Mouse (Mus musculus): ENCODE results near the gene Nell2. TPM values are rescaled to one million over a fixed set of nuclear protein-coding genes. Genes with fewer than 3 reads are reported as not detected.

The Nell2 gene
- total RNA-seq, 1 experiment from 2014 or later = not detected

GRCm38 (mm10) chr15:95370720-95371395, 157.5 kb downstream of the Nell2 start:
- no peak for ATAC-seq (replicated peaks; ENCODE audit: low read depth, poor library complexity, severe bottlenecking)

GRCm38 (mm10) chr15:95368185-95368584, 160.2 kb downstream of the Nell2 start:
- no peak for ATAC-seq (replicated peaks; ENCODE audit: low read depth, poor library complexity, severe bottlenecking)

GRCm38 (mm10) chr15:95366506-95366905, 161.9 kb downstream of the Nell2 start:
- no peak for ATAC-seq (replicated peaks; ENCODE audit: low read depth, poor library complexity, severe bottlenecking)

GRCm38 (mm10) chr15:95354806-95355205, 173.6 kb downstream of the Nell2 start:
- ATAC-seq (replicated peaks; ENCODE audit: low read depth, poor library complexity, severe bottlenecking) = no peak

GRCm38 (mm10) chr15:95334323-95335296, 193.7 kb downstream of the Nell2 start:
- ATAC-seq (replicated peaks; ENCODE audit: low read depth, poor library complexity, severe bottlenecking) = no peak

GRCm38 (mm10) chr15:95333229-95333628, 195.1 kb downstream of the Nell2 start:
- no peak for ATAC-seq (replicated peaks; ENCODE audit: low read depth, poor library complexity, severe bottlenecking)

- no peak for ATAC-seq (replicated peaks; ENCODE audit: low read depth, poor library complexity, severe bottlenecking)
Observed at GRCm38 (mm10) chr15:95330926-95331325, 197.4 kb downstream of the Nell2 start.

- no peak for ATAC-seq (replicated peaks; ENCODE audit: low read depth, poor library complexity, severe bottlenecking)
Observed at GRCm38 (mm10) chr15:95322744-95323143, 205.6 kb downstream of the Nell2 start.

- ATAC-seq (replicated peaks; ENCODE audit: low read depth, poor library complexity, severe bottlenecking) = no peak
Observed at GRCm38 (mm10) chr15:95316626-95317025, 211.7 kb downstream of the Nell2 start.

GRCm38 (mm10) chr15:95314808-95315145, 213.6 kb downstream of the Nell2 start:
- ATAC-seq (replicated peaks; ENCODE audit: low read depth, poor library complexity, severe bottlenecking) = no peak

GRCm38 (mm10) chr15:95314121-95314807, 214.1 kb downstream of the Nell2 start:
- ATAC-seq (replicated peaks; ENCODE audit: low read depth, poor library complexity, severe bottlenecking) = no peak

- no peak for ATAC-seq (replicated peaks; ENCODE audit: low read depth, poor library complexity, severe bottlenecking)
Observed at GRCm38 (mm10) chr15:95313286-95313685, 215.1 kb downstream of the Nell2 start.

GRCm38 (mm10) chr15:95304102-95304501, 224.3 kb downstream of the Nell2 start:
- ATAC-seq (replicated peaks; ENCODE audit: low read depth, poor library complexity, severe bottlenecking) = no peak

- no peak for ATAC-seq (replicated peaks; ENCODE audit: low read depth, poor library complexity, severe bottlenecking)
Observed at GRCm38 (mm10) chr15:95296561-95296960, 231.8 kb downstream of the Nell2 start.

- ATAC-seq (replicated peaks; ENCODE audit: low read depth, poor library complexity, severe bottlenecking) = no peak
Observed at GRCm38 (mm10) chr15:95289047-95289446, 239.3 kb downstream of the Nell2 start.

- ATAC-seq (replicated peaks; ENCODE audit: low read depth, poor library complexity, severe bottlenecking) = no peak
Observed at GRCm38 (mm10) chr15:95285199-95285598, 243.2 kb downstream of the Nell2 start.

GRCm38 (mm10) chr15:95280986-95281385, 247.4 kb downstream of the Nell2 start:
- no peak for ATAC-seq (replicated peaks; ENCODE audit: low read depth, poor library complexity, severe bottlenecking)

GRCm38 (mm10) chr15:95278001-95278400, 250.4 kb downstream of the Nell2 start:
- ATAC-seq (replicated peaks; ENCODE audit: low read depth, poor library complexity, severe bottlenecking) = no peak

GRCm38 (mm10) chr15:95276556-95276955, 251.8 kb downstream of the Nell2 start:
- no peak for ATAC-seq (replicated peaks; ENCODE audit: low read depth, poor library complexity, severe bottlenecking)

GRCm38 (mm10) chr15:95275553-95275952, 252.8 kb downstream of the Nell2 start:
- no peak for ATAC-seq (replicated peaks; ENCODE audit: low read depth, poor library complexity, severe bottlenecking)

- ATAC-seq (replicated peaks; ENCODE audit: low read depth, poor library complexity, severe bottlenecking) = no peak
Observed at GRCm38 (mm10) chr15:95273236-95273635, 255.1 kb downstream of the Nell2 start.

Data from common myeloid progenitor, adult 5-6 weeks (primary cell).